Mouse (Mus musculus) cortical plate, adult 2 months (tissue): ENCODE measurements around the gene Kctd18. TPM values are rescaled to one million over a fixed set of nuclear protein-coding genes. Genes with fewer than 3 reads are reported as not detected.
A peak's percentile ranks its signal among the peaks of the same experiment; 100 is the strongest.

ENCODE experiments used
- H3K27ac ChIP-seq: fragments of 200-500 bp; 2 replicates; pipeline ENCODE4 v1.5.1; 2012; ENCODE audit warnings: low read length, control low read depth, inconsistent platforms; ENCODE audit not compliant: insufficient read depth
- H3K4me1 ChIP-seq: fragments of 200-500 bp; 2 replicates; pipeline ENCODE4 v1.6.1; 2011; ENCODE audit warnings: low read length; ENCODE audit not compliant: control insufficient read depth, insufficient read depth
- H3K4me3 ChIP-seq: fragments of 200-500 bp; 2 replicates; pipeline ENCODE4 v1.5.1; 2011; ENCODE audit warnings: mild to moderate bottlenecking, low read length, control low read depth; ENCODE audit not compliant: insufficient read depth
- CTCF ChIP-seq: fragments of 200-500 bp; IDR thresholded peaks from 2 replicates; pipeline ENCODE4 v1.5.1; 2011; ENCODE audit warnings: mild to moderate bottlenecking, control low read depth, low read length; ENCODE audit not compliant: insufficient read depth; ENCODE audit errors: extremely low read depth
- POLR2A ChIP-seq: fragments of 200-500 bp; IDR thresholded peaks from 2 replicates; pipeline ENCODE4 v1.6.1; 2011; ENCODE audit warnings: mild to moderate bottlenecking, low read length, control low read depth; ENCODE audit not compliant: insufficient read depth; ENCODE audit errors: extremely low read depth
- polyA plus RNA-seq: library from polyadenylated mRNA; depleted of rRNA; stranded (reverse); fragments of >200 nt; gene quantifications from 2 replicates; pipeline ENCODE4 v1.2.3, GENCODE M21; 2012

Kctd18 gene
- polyA plus RNA-seq, 1 experiment = 21.4 TPM

GRCm38 (mm10) chr1:57995432-57996132, 23.2 kb downstream of the Kctd18 start, which contains the start of gene Sgo2a:
Gene Sgo2a (plus strand): TSS chr1:57995971.
- TF ChIP-seq POLR2A = peak; percentile 96
- no peak for TF ChIP-seq CTCF
- Histone ChIP-seq H3K4me3 (peak within 1 kb of the TSS; percentile 41), H3K4me1 (no peaks in the 10 kb centered on the region; the same call in 1 of the 2 replicates), H3K27ac (no peak within 1 kb of the TSS)

GRCm38 (mm10) chr1:57991277-57991676, 27.5 kb downstream of the Kctd18 start:
- Histone ChIP-seq H3K4me3 (no peak overlapping the region), H3K4me1 (no peaks in the 10 kb centered on the region), H3K27ac (no peak overlapping the region)
- TF ChIP-seq POLR2A (no peak), CTCF (no peak)

- no peak overlapping the region for H3K4me3 ChIP-seq
- H3K4me1 ChIP-seq = no peaks in the 10 kb centered on the region
- H3K27ac ChIP-seq = no peak overlapping the region
- TF ChIP-seq POLR2A (no peak), CTCF (no peak)
Observed at GRCm38 (mm10) chr1:57989052-57989600, 29.6 kb downstream of the Kctd18 start.

GRCm38 (mm10) chr1:57976860-57977259, 41.9 kb downstream of the Kctd18 start:
- TF ChIP-seq CTCF (no peak), POLR2A (no peak)
- no peak overlapping the region for H3K4me3 ChIP-seq
- H3K4me1 ChIP-seq = no peaks in the 10 kb centered on the region
- no peak overlapping the region for H3K27ac ChIP-seq

GRCm38 (mm10) chr1:57971588-57971987, 47.2 kb downstream of the Kctd18 start:
- no peak overlapping the region for H3K4me3 ChIP-seq
- no peak for TF ChIP-seq POLR2A
- TF ChIP-seq CTCF = no peak
- H3K4me1 ChIP-seq = peaks cover 3% of the 10 kb centered on the region; the same call in 1 of the 2 replicates
- H3K27ac ChIP-seq = no peak overlapping the region

GRCm38 (mm10) chr1:57969327-57970271, 49.2 kb downstream of the Kctd18 start:
- TF ChIP-seq CTCF (peak; percentile 53), POLR2A (0 out of 2 replicates have a peak, but pooled peaks have one; percentile 44)
- peak overlapping the region; percentile 10 for H3K27ac ChIP-seq
- H3K4me3 ChIP-seq = peak overlapping the region; percentile 83
- peaks cover 3% of the 10 kb centered on the region; the same call in 1 of the 2 replicates for H3K4me1 ChIP-seq

- Histone ChIP-seq H3K27ac (no peak overlapping the region), H3K4me1 (no peaks in the 10 kb centered on the region), H3K4me3 (no peak overlapping the region)
- TF ChIP-seq CTCF = no peak
- TF ChIP-seq POLR2A = no peak
Observed at GRCm38 (mm10) chr1:57955774-57956173, 63.0 kb downstream of the Kctd18 start.

- Histone ChIP-seq H3K27ac (no peak overlapping the region), H3K4me1 (no peaks in the 10 kb centered on the region), H3K4me3 (no peak overlapping the region)
- TF ChIP-seq CTCF = no peak
- TF ChIP-seq POLR2A = no peak
Observed at GRCm38 (mm10) chr1:57954376-57954765, 64.4 kb downstream of the Kctd18 start.
